Mouse (Mus musculus) thymus, adult 2 months (tissue): Measurements from ENCODE around the gene Hadha. TPM values are rescaled to one million over a fixed set of nuclear protein-coding genes. Genes with fewer than 3 reads are reported as not detected.

Experiments
- DNase-seq: peaks from one replicate; pipeline ENCODE4 v3.0.0; 2021
- H3K27ac ChIP-seq: fragments of 200-500 bp; 2 replicates; pipeline ENCODE4 v1.5.1; 2012; ENCODE audit warnings: low read length, control low read depth; ENCODE audit not compliant: control insufficient read depth, insufficient read depth
- H3K27me3 ChIP-seq: fragments of 200-500 bp; 2 replicates; pipeline ENCODE4 v1.6.1; 2012; ENCODE audit warnings: mild to moderate bottlenecking, low read length, moderate library complexity, mixed read lengths; ENCODE audit not compliant: control insufficient read depth, insufficient read depth
- H3K36me3 ChIP-seq: fragments of 200-500 bp; 2 replicates; pipeline ENCODE4 v1.6.1; 2012; ENCODE audit warnings: mild to moderate bottlenecking, low read length, moderate library complexity; ENCODE audit not compliant: control insufficient read depth, insufficient read depth
- H3K4me1 ChIP-seq: fragments of 200-500 bp; replicated peaks from 2 replicates; pipeline ENCODE4 v1.6.1; 2012; ENCODE audit warnings: low read length; ENCODE audit not compliant: control insufficient read depth, insufficient read depth
- H3K4me3 ChIP-seq: fragments of 200-500 bp; 2 replicates; pipeline ENCODE4 v1.5.1; 2012; ENCODE audit warnings: mild to moderate bottlenecking, low read length, control low read depth, moderate library complexity; ENCODE audit not compliant: control insufficient read depth, insufficient read depth
- CTCF ChIP-seq: fragments of 200-500 bp; IDR thresholded peaks from 2 replicates; pipeline ENCODE4 v1.5.1; 2012; ENCODE audit warnings: mild to moderate bottlenecking, control low read depth, low read length, moderate library complexity, borderline replicate concordance; ENCODE audit not compliant: control insufficient read depth, poor library complexity, insufficient read depth; ENCODE audit errors: extremely low read depth
- POLR2A ChIP-seq: fragments of 200-500 bp; IDR thresholded peaks from 2 replicates; pipeline ENCODE4 v1.6.1; 2012; ENCODE audit warnings: mild to moderate bottlenecking, low read length, control low read depth, moderate library complexity; ENCODE audit not compliant: control insufficient read depth, poor library complexity, insufficient read depth; ENCODE audit errors: extremely low read depth
- WGBS: fragments of 180-500 bp; shearing (Covaris S2); methylation state at CpG from one replicate; pipeline ENCODE4 v1.1.7; 2018; 5-methylcytosine and 5-hydroxymethylcytosine counted together
- polyA plus RNA-seq: library from polyadenylated mRNA; depleted of rRNA; stranded (reverse); fragments of >200 nt; gene quantifications from 2 replicates; pipeline ENCODE4 v1.2.3, GENCODE M21; 2012

Gene Hadha
- polyA plus RNA-seq, 1 experiment = 80.5 TPM

DNA sequence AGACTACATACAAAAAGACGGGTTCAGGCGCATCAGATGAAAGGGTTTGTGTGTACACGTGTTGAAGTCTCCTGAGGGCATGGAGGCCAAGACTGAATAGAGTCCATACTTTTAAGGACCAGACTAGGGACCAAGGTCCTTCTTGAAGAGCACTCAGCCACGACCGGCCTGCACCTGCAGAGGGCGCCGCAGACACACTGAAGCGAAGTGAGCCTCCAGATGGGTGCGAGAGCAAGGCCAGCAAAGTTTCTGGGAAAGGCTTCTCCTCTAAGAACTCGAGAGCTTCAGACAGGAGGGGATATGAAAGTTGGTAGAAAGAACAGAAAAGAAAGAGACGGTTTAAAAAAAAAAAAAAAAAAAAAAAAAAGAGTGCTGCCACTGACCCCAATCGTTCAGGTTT, 50.6 kb downstream of the Hadha start:
- H3K36me3 ChIP-seq = no peaks in the 10 kb centered on the region
- no peak overlapping the region for H3K4me3 ChIP-seq
- peaks cover 4% of the 10 kb centered on the region for H3K4me1 ChIP-seq
- peaks cover 21% of the 10 kb centered on the region for H3K27me3 ChIP-seq
- TF ChIP-seq CTCF = peak; percentile 50; the same call in 1 of the 2 replicates
- no peak for TF ChIP-seq POLR2A
- H3K27ac ChIP-seq = no peak overlapping the region
- DNase-seq = peak; percentile 50
- 5% methylated on average over 12 of the region's 12 CpGs for WGBS

DNA sequence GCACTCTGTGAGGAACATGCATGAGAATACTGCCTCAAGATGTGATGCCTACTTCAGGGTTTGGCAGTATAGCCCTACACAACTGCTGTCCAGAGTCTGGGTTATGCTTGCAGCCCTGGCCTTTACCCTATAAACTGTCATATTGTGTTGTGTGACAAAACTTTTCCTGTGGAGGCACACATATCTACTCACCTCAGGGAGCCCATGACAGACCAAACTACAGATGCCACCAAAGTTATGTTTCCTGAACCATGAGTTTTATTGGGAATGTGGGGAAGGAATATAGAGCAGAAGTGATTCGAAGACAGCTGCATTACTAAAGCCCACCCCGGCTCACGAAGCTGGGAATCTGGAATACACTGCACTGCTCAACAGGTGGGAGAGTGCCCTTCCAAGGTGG, 51.6 kb downstream of the Hadha start:
- Histone ChIP-seq H3K4me1 (peaks cover 4% of the 10 kb centered on the region), H3K4me3 (no peak overlapping the region), H3K27me3 (peaks cover 21% of the 10 kb centered on the region), H3K27ac (no peak overlapping the region), H3K36me3 (no peaks in the 10 kb centered on the region)
- TF ChIP-seq CTCF (no peak), POLR2A (no peak)
- no peak for DNase-seq
- 88% methylated on average over 3 of the region's 3 CpGs for WGBS

DNA sequence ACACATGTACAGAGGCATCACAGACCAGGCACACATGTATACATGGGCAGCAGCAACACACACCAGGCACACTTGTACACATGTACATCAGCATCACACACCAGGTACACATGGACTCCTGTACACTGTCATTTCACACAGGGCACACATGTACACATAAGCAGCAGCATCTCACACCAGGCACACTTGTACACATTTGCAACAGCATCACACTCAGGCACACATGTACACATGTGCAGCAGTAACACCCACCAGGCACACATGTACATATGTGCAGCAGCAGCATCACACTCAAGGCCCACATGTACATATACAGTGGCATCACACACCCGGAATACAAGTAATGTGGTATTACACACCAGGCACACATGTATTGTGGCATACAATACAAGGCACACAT, 56.7 kb downstream of the Hadha start:
- Histone ChIP-seq H3K27me3 (no peaks in the 10 kb centered on the region), H3K4me1 (no peaks in the 10 kb centered on the region), H3K4me3 (no peak overlapping the region), H3K36me3 (no peaks in the 10 kb centered on the region), H3K27ac (no peak overlapping the region)
- TF ChIP-seq POLR2A (no peak), CTCF (no peak)
- WGBS = 95% methylated on average over 1 of the region's 1 CpGs
- DNase-seq = no peak

- DNase-seq = no peak
- no peak overlapping the region for H3K4me3 ChIP-seq
- no peak for TF ChIP-seq POLR2A
- TF ChIP-seq CTCF = no peak
- no peaks in the 10 kb centered on the region for H3K27me3 ChIP-seq
- WGBS = 74% methylated on average over 6 of the region's 6 CpGs
- no peak overlapping the region for H3K27ac ChIP-seq
- no peaks in the 10 kb centered on the region for H3K4me1 ChIP-seq
- H3K36me3 ChIP-seq = no peaks in the 10 kb centered on the region
Observed at GRCm38 (mm10) chr5:30095731-30096130, 59.2 kb downstream of the Hadha start.

- Histone ChIP-seq H3K27ac (no peak overlapping the region), H3K27me3 (no peaks in the 10 kb centered on the region), H3K4me3 (no peak overlapping the region), H3K4me1 (no peaks in the 10 kb centered on the region), H3K36me3 (no peaks in the 10 kb centered on the region)
- no peak for TF ChIP-seq CTCF
- TF ChIP-seq POLR2A = no peak
- DNase-seq = no peak
- 61% methylated on average over 2 of the region's 2 CpGs for WGBS
Observed at GRCm38 (mm10) chr5:30094399-30094798, 60.6 kb downstream of the Hadha start.

GRCm38 (mm10) chr5:30092701-30093100, 62.3 kb downstream of the Hadha start:
- no peak for DNase-seq
- Histone ChIP-seq H3K27me3 (no peaks in the 10 kb centered on the region), H3K27ac (no peak overlapping the region), H3K36me3 (no peaks in the 10 kb centered on the region), H3K4me3 (no peak overlapping the region), H3K4me1 (no peaks in the 10 kb centered on the region)
- 76% methylated on average over 13 of the region's 13 CpGs for WGBS
- TF ChIP-seq POLR2A (no peak), CTCF (no peak)

DNA sequence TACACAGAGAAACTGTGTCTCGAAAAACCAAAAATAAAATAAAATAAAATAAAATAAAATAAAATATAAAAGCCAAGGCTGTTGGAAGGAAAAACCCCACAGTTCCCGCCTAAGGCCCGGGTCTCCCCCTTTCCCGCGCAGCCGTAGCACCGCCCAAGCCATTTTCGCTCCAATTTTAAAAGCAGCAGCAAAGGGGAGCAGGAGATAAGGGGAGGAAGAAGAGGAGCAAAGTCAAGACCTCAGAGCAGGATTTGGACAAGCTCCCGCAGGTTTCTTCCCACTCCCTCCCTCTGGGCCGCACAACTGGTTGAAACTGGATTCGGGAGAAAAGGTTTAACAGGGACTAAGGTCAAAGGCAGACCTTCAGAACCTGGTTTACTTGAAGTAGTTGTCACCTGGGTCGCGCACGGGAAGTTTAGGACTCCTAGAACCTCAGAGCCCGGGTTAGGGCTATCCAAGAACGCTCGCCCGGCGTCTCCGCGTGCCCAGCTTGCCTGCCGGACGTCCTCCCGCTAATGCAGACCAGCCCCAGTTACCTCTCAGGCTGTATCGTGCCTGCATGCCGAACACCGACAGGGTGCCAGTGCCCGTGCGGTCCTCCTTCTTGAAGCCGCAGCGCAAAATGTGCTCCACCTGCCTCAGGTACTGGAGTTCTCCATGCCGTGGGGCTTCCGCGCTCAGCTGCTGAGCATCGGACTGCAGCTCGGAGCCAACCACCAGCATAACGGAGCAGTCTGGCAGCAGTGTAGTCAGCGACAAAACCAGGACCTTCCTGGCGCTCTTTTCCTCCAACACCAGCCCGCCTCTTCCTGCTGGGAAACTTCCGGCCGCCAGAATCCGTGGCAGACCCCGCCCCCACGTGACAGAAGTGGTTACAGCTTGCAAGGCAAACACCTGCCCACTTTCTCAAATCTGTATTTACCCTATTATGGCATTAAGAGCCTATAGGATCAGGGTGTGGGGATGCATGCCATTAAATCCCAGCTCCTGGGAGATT, 81.8 kb downstream of the Hadha start, which contains the start of gene Tyms:
TSS of gene Tyms (minus strand) at position 793 of the 997 bp plus-strand sequence.
- peak; percentile 82 for DNase-seq
- WGBS = under 1% methylated on average over 45 of the region's 45 CpGs
- no peaks in the 10 kb centered on the region for H3K27me3 ChIP-seq

More for the DNA sequence above, 81.8 kb downstream of the Hadha start, which contains the start of gene Tyms:
- TF ChIP-seq CTCF = no peak
- 0 out of 2 replicates have a peak, but pooled peaks have one; percentile 28 for TF ChIP-seq POLR2A
- Histone ChIP-seq H3K27ac (no peak within 1 kb of the TSS), H3K4me3 (peak within 1 kb of the TSS; percentile 67), H3K36me3 (peaks cover 16% of the 10 kb centered on the region), H3K4me1 (peaks cover 4% of the 10 kb centered on the region)
